Mouse (Mus musculus) kidney, embryonic 16.5 days (tissue): ENCODE results near the gene Rbm5. TPM values are rescaled to one million over a fixed set of nuclear protein-coding genes. Genes with fewer than 3 reads are reported as not detected.

ENCODE experiments used
- ATAC-seq: fragments of 200-750 bp; cut with Nextera tagmentation; 2 replicates; pipeline ENCODE4 v1.8.0; 2017; ENCODE audit warnings: moderate TSS enrichment; ENCODE audit not compliant: low FRiP score, low TSS enrichment
- H3K27ac ChIP-seq: fragments of 300-500 bp; sonication (generic); 2 replicates; pipeline ENCODE4 v1.5.1; 2014; ENCODE audit warnings: low read length
- H3K27me3 ChIP-seq: fragments of 300-500 bp; sonication (generic); 2 replicates; pipeline ENCODE4 v1.6.1; 2014; ENCODE audit warnings: low read length, control low read depth, mixed read lengths; ENCODE audit not compliant: insufficient read depth
- H3K36me3 ChIP-seq: fragments of 300-500 bp; sonication (generic); 2 replicates; pipeline ENCODE4 v1.6.1; 2014; ENCODE audit warnings: low read length, control low read depth, mixed read lengths; ENCODE audit not compliant: insufficient read depth
- H3K4me1 ChIP-seq: fragments of 300-500 bp; sonication (generic); 2 replicates; pipeline ENCODE4 v1.6.1; 2014; ENCODE audit warnings: low read length, control low read depth, mixed read lengths; ENCODE audit not compliant: insufficient read depth
- H3K4me2 ChIP-seq: fragments of 300-500 bp; sonication (generic); replicated peaks from 2 replicates; pipeline ENCODE4 v1.6.1; 2014; ENCODE audit warnings: low read depth, low read length
- H3K4me3 ChIP-seq: fragments of 300-500 bp; sonication (generic); 2 replicates; pipeline ENCODE4 v1.5.1; 2014; ENCODE audit warnings: mild to moderate bottlenecking, low read length
- H3K9ac ChIP-seq: fragments of 300-500 bp; sonication (generic); replicated peaks from 2 replicates; pipeline ENCODE4 v1.6.1; 2014; ENCODE audit warnings: low read length
- H3K9me3 ChIP-seq: fragments of 300-500 bp; sonication (generic); 2 replicates; pipeline ENCODE4 v1.6.1; 2016; ENCODE audit warnings: low read length, control low read depth
- WGBS: fragments of 180-500 bp; shearing (Covaris S2); extraction: QIAGEN DNeasy Blood & Tissue Kit; methylation state at CpG from one replicate; pipeline ENCODE4 v1.1.7; 2014; 5-methylcytosine and 5-hydroxymethylcytosine counted together
- polyA plus RNA-seq: library from polyadenylated mRNA; unstranded; fragments of >200 nt; fragmentation: Nextera tagmentation; extraction: Ambion mirVana; gene quantifications from 2 replicates; pipeline ENCODE4 v1.2.1, GENCODE M21; 2015

The Rbm5 gene
- polyA plus RNA-seq, 1 experiment from 2014 or later = 203 TPM

DNA sequence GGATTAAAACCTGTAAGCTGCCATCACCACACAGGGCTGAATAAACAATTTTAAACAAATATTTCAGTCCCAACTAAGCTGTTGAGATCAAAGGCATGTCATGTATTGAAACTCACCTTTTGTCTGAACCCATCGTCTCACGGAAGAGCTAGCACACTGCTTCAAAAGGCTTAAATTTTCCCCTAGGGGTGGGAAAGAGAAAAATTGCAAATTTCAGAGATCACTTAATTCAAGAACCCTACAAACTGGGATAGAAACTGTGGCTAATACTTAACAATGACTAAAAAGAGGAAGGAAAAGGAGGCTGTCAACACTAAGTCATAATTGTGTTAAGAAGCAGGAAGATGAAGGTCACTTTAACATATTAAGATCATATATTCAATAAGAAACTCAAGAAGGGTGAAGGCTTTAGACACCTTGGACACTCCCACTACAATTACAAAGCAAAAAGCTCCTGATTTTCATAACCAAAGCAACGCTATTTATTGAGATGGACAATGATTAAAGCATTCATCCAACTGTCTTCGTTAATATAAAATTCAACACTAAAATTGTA lies 1.3 kb downstream of the Rbm5 start:
- 12% methylated on average over 4 of the region's 4 CpGs for WGBS
- no peaks in the 10 kb centered on the region for H3K27me3 ChIP-seq
- peaks cover 53% of the 10 kb centered on the region for H3K36me3 ChIP-seq
- H3K4me3 ChIP-seq = peak overlapping the region; percentile 86
- H3K4me2 ChIP-seq = peak overlapping the region; percentile 70
- ATAC-seq = no peak
- H3K4me1 ChIP-seq = peaks cover 15% of the 10 kb centered on the region
- 0 out of 2 replicates have a peak overlapping the region, but pooled peaks have one; percentile 24 for H3K27ac ChIP-seq
- peak overlapping the region; percentile 41; the same call in 1 of the 2 replicates for H3K9ac ChIP-seq
- H3K9me3 ChIP-seq = no peaks in the 10 kb centered on the region

GRCm38 (mm10) chr9:107768851-107769250 lies 1.9 kb downstream of the Rbm5 start:
- H3K27me3 ChIP-seq = no peaks in the 10 kb centered on the region
- H3K9me3 ChIP-seq = no peaks in the 10 kb centered on the region
- no peak for ATAC-seq
- H3K27ac ChIP-seq = no peak overlapping the region
- H3K4me3 ChIP-seq = peak overlapping the region; percentile 86
- H3K9ac ChIP-seq = no peak overlapping the region
- peaks cover 53% of the 10 kb centered on the region for H3K36me3 ChIP-seq
- peaks cover 15% of the 10 kb centered on the region for H3K4me1 ChIP-seq
- 62% methylated on average over 5 of the region's 5 CpGs for WGBS
- peak overlapping the region; percentile 70 for H3K4me2 ChIP-seq

GRCm38 (mm10) chr9:107759593-107759992 lies 11.2 kb downstream of the Rbm5 start:
- 94% methylated on average over 6 of the region's 6 CpGs for WGBS

DNA sequence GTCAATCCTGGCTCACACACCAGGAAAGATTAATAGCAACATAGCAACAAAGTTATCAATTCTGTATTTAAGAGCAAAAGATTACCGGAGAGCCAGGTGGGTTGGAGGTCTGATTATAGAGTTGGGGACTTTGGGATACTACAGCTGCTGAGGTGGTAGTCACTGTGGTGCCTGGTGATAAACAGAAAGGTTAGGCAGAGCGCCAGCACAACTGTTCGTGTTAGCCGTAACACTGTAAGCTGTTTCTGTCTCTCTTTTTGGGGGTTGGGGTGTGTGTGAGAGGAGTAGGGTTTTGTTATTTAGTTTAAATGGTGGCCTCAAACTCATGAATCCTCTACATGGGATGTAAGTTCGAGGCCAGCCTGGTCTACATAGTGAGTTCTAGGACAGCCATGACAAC lies 20.4 kb downstream of the Rbm5 start:
- Histone ChIP-seq H3K4me2 (no peak overlapping the region), H3K36me3 (peaks cover 90% of the 10 kb centered on the region), H3K27ac (no peak overlapping the region), H3K27me3 (no peaks in the 10 kb centered on the region), H3K4me1 (no peaks in the 10 kb centered on the region), H3K9me3 (0 out of 2 replicates have a peak, but pooled peaks cover 4% of the 10 kb centered on the region), H3K9ac (no peak overlapping the region), H3K4me3 (no peak overlapping the region)
- 93% methylated on average over 5 of the region's 5 CpGs for WGBS
- ATAC-seq = no peak

More at GRCm38 (mm10) chr9:107759593-107759992, 11.2 kb downstream of the Rbm5 start:
- no peaks in the 10 kb centered on the region for H3K27me3 ChIP-seq
- no peak overlapping the region for H3K27ac ChIP-seq
- peaks cover 74% of the 10 kb centered on the region for H3K36me3 ChIP-seq
- no peaks in the 10 kb centered on the region for H3K9me3 ChIP-seq
- H3K4me1 ChIP-seq = no peaks in the 10 kb centered on the region
- ATAC-seq = no peak
- H3K4me2 ChIP-seq = no peak overlapping the region
- no peak overlapping the region for H3K4me3 ChIP-seq
- H3K9ac ChIP-seq = no peak overlapping the region

DNA sequence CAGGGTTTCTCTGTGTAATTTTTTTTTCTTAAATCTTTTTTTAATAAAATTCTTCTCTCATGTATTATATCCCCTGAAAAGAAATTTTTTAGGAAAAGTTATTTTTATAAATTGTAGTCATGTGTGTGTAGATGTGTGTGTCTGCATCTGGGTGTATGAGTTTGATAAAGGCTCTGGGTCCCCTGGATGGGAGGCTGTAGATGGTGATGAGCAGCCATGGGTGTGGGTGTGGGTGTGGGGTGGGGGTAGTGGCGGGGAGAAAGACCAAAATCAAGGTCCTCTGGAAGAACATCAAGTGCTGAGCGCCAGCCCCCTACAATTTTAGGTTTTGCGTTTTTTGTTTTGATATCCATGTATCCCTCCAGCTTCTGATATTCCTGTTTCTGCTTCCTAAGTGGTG lies 22.7 kb downstream of the Rbm5 start:
- H3K36me3 ChIP-seq = peaks cover 92% of the 10 kb centered on the region

DNA sequence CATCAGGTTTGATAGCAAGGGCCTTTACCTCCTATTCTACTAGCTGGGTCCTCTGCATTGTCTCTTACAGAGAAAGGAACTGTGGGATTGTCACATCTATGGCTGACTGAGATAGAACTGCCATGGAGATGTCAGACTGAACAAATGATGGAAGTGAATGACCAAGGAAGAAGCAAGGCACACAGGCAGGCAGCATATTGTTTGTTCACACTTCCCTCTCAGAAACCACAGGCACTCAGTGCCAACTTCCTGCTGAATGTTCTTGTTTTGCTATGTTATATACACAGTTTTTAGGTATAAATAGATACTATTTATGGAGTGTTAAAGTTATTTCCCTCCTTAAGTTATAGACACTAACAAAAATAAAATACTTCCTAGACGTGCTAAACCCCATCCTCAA lies 23.5 kb downstream of the Rbm5 start:
- H3K27me3 ChIP-seq = no peaks in the 10 kb centered on the region
- H3K9me3 ChIP-seq = 0 out of 2 replicates have a peak, but pooled peaks cover 4% of the 10 kb centered on the region
- H3K9ac ChIP-seq = no peak overlapping the region
- no peak overlapping the region for H3K27ac ChIP-seq
- no peak overlapping the region for H3K4me2 ChIP-seq
- ATAC-seq = no peak
- H3K4me1 ChIP-seq = no peaks in the 10 kb centered on the region
- 85% methylated on average over 1 of the region's 1 CpGs for WGBS
- no peak overlapping the region for H3K4me3 ChIP-seq
- peaks cover 94% of the 10 kb centered on the region for H3K36me3 ChIP-seq

More for the DNA sequence above, 22.7 kb downstream of the Rbm5 start:
- ATAC-seq = no peak
- WGBS = 93% methylated on average over 3 of the region's 3 CpGs
- H3K4me2 ChIP-seq = no peak overlapping the region
- H3K27ac ChIP-seq = no peak overlapping the region
- 0 out of 2 replicates have a peak, but pooled peaks cover 4% of the 10 kb centered on the region for H3K9me3 ChIP-seq
- H3K4me1 ChIP-seq = no peaks in the 10 kb centered on the region
- no peak overlapping the region for H3K9ac ChIP-seq
- no peaks in the 10 kb centered on the region for H3K27me3 ChIP-seq
- no peak overlapping the region for H3K4me3 ChIP-seq

GRCm38 (mm10) chr9:107746679-107747078 lies 24.1 kb downstream of the Rbm5 start:
- Histone ChIP-seq H3K27ac (no peak overlapping the region), H3K4me1 (no peaks in the 10 kb centered on the region), H3K27me3 (no peaks in the 10 kb centered on the region), H3K9ac (no peak overlapping the region), H3K9me3 (0 out of 2 replicates have a peak, but pooled peaks cover 4% of the 10 kb centered on the region), H3K36me3 (peaks cover 94% of the 10 kb centered on the region), H3K4me2 (no peak overlapping the region), H3K4me3 (no peak overlapping the region)
- WGBS = 96% methylated on average over 3 of the region's 3 CpGs
- ATAC-seq = no peak

GRCm38 (mm10) chr9:107744061-107744460 lies 26.7 kb downstream of the Rbm5 start:
- Histone ChIP-seq H3K4me1 (no peaks in the 10 kb centered on the region), H3K27me3 (no peaks in the 10 kb centered on the region), H3K9ac (no peak overlapping the region), H3K4me3 (no peak overlapping the region), H3K9me3 (0 out of 2 replicates have a peak, but pooled peaks cover 4% of the 10 kb centered on the region), H3K27ac (no peak overlapping the region), H3K4me2 (no peak overlapping the region), H3K36me3 (peaks cover 96% of the 10 kb centered on the region)
- WGBS = 92% methylated on average over 6 of the region's 6 CpGs
- no peak for ATAC-seq

DNA sequence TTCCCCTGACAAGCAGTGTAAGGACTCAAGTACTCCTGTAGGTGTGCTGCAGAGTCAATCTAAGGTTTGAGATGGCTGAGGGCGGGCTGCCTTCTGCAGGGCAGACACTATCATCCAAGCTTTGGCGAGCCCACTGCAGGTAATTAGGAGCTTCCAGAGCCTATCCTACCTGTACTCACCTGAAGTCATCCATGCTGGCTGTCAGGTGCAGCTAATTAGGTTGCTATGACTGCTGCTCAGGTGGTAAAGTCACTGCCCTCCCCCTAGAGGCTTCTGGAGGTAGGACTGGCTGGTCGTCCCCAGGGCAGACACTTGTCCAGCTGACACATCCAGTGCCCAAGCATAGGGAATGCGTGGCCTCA lies 32.0 kb downstream of the Rbm5 start:
- 54% methylated on average over 4 of the region's 4 CpGs for WGBS

GRCm38 (mm10) chr9:107738020-107738840 lies 32.6 kb downstream of the Rbm5 start:
- Histone ChIP-seq H3K27ac (peak overlapping the region; percentile 20; the same call in 1 of the 2 replicates), H3K9me3 (no peaks in the 10 kb centered on the region), H3K36me3 (peaks cover 45% of the 10 kb centered on the region), H3K4me3 (no peak overlapping the region), H3K4me1 (peaks cover 30% of the 10 kb centered on the region), H3K9ac (no peak overlapping the region), H3K27me3 (no peaks in the 10 kb centered on the region), H3K4me2 (no peak overlapping the region)
- ATAC-seq = peak; percentile 55
- WGBS = 23% methylated on average over 7 of the region's 7 CpGs

More for the DNA sequence above, 32.0 kb downstream of the Rbm5 start:
- H3K36me3 ChIP-seq = peaks cover 50% of the 10 kb centered on the region
- H3K4me2 ChIP-seq = no peak overlapping the region
- no peaks in the 10 kb centered on the region for H3K27me3 ChIP-seq
- H3K4me3 ChIP-seq = no peak overlapping the region
- H3K27ac ChIP-seq = peak overlapping the region; percentile 20; the same call in 1 of the 2 replicates
- H3K9me3 ChIP-seq = no peaks in the 10 kb centered on the region
- no peak overlapping the region for H3K9ac ChIP-seq
- peak; percentile 7; the same call in 1 of the 2 replicates for ATAC-seq
- peaks cover 30% of the 10 kb centered on the region for H3K4me1 ChIP-seq
